Mouse (Mus musculus): ENCODE measurements around the gene Zfp148.

The Zfp148 gene

GRCm38 (mm10) chr16:33379944-33380881, at the start of gene Zfp148:
Zfp148 (plus strand) TSS chr16:33380836.
- peak; percentile 81 to 87 for DNase-seq (ENCODE audit: low spot score in 2 of 2)

DNA sequence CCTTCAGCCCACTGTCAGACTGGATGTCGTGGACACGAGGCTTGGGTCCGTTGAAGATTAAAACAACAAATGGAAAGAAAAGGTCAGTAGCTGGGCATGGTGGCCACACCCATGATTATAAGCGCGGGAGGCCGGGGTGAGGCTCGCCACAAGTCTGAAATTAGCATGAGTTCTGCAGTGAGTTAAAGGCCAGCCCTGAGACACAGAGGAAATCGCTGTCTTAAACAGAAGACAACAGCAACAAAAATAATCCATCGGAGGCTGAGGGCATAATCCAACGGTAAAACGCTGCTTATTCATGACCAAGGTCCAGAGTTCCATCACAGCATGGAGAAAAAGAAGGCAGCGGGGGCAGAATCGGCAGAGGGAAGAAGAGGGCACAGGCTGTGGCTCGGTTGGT, 47.6 kb upstream of the Zfp148 start:
- no peak for DNase-seq (ENCODE audit: low spot score in 2 of 2)

DNA sequence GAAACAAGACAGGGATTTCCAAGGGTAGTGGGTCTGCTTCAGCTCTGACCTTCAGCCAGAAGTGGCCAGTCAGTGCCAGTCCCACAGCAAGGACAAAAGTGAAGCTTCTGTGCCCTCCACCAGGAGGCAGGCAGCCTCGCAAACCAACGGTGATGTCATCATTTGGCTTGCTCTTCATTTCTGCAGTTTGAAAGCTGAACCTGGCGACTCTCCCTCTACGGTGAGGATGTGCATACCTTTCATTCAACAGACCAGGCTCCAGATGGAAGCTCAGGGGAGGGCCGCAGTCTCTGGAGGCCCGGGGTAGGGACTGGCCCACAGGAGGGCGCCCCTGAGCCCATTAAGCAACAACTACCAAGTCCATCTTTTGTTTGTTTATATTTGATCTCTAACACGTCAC, 43.5 kb upstream of the Zfp148 start:
- DNase-seq (ENCODE audit: low spot score in 2 of 2), result peak; percentile 12 to 29

DNA sequence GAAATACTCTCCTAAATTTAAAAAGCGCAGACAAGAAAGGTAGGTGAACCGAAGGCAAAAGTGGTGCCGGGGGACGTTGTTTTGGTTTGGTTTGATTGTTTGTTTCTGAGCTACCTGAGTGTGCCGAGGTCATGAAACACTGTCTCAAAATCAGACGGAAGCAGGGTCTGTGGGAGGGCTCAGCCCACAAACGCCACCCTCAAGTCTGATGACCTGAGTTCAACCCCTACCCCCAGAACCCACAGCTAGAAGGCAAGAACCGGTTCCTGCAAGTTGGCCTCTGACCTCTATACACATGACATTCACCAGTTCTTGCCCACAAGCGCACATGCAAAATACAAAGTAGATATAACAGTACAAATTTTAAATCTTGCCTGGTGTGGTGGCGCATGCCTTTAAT, 43.0 kb upstream of the Zfp148 start:
- DNase-seq (ENCODE audit: low spot score in 2 of 2), result no peak

DNA sequence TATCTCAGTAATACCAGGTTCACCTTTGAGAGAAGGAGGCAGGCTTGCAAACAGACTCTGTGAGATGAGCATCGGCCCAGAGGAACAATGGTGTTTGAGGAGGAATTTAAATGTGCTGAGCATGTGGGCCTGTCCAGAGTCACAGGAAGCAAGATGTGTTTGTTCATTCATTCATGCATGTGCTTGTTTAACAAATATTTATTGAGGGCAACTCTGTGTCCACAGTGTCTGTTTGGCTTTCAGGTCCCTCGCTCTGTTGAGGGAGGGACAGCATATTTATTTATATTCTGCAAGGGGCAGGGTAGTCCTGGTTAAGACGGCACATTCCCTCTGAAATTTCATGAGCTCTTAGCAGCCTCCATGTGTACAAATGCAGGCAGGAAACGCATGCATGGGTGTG, 42.1 kb upstream of the Zfp148 start:
- DNase-seq (ENCODE audit: low spot score in 2 of 2), result no peak

DNA sequence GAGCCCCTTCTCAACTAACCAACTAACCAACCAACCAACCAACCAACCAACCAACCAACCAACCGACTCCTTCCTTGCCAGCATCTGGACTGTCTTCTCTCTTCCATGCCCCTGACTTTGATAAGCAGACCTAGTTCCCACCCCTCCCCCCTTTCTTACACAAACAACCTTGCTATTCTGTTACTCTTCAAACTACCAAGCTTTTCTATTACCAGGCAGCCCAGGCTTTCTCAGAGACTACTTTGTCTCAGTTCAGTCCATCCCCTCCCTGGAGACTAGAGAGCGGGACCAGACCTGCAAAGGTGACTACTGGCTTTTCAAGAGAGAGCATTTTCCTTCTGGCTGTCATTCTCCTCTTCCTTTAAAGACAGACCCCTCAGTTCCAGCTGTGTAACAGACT, 41.2 kb upstream of the Zfp148 start:
- DNase-seq (ENCODE audit: low spot score in 2 of 2), result no peak

DNA sequence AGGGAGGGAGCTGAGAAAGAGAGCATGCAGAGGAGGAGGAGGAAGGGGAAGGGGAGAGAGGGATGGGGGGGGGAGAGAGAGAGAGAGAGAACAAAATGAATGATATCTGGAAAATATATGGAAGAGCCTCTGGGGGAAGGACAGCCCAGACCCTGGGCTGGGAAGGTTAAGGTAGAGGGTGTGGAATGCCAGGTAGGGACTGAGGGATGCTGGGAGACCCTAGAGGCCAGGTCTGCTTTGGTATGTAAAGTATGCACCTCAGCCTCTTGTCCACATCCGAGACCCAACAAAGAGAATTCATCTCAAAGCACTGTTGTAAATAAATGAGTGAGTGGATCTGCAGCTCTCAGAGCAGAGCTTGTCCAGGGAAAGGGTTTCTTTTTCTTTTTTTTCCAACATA, 38.3 kb upstream of the Zfp148 start:
- DNase-seq (ENCODE audit: low spot score in 2 of 2), result no peak

GRCm38 (mm10) chr16:33343106-33343505, 37.5 kb upstream of the Zfp148 start:
- DNase-seq (ENCODE audit: low spot score in 2 of 2), result no peak

DNA sequence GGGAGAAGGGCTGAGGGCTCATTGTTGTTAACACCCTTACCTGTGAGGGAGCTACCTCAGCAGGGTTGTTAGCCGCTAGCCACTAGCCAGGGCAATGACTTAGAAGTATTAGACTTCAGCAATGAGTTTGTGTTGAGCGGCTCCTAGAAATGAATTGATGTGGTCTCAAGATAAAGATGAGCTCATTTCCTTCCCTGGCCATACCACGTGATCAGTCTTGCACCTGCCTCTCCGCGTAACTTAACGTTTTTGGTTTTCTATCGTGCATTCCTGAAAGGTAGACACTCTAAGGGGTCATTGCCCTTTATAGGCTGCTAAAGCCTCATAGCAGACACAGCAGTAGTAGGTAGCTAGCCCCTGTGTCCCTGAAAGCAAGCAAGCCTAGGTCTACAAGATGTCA, 37.0 kb upstream of the Zfp148 start:
- no peak for DNase-seq (ENCODE audit: low spot score in 2 of 2)

- DNase-seq (ENCODE audit: low spot score in 2 of 2), result no peak
Observed at GRCm38 (mm10) chr16:33344379-33344778, 36.3 kb upstream of the Zfp148 start.

DNA sequence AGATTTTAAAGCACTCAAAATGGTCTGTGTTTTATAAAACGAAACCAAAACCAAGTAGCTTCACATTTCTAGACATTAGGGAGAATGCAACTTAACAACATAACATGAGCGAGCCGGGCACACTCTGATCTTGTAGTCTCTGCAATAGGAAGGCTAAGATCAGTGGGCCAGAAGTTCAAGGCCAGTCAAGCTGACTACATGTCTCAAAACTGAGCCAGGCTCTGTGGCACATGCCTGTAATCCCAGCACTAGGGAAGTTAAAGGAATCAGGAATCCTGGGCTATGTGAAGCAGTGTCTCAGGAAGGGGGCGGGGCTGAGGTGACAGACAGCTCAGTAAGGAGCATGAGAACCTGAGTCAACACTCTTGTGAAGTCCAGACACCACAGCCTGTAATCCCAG, 35.8 kb upstream of the Zfp148 start:
- no peak for DNase-seq (ENCODE audit: low spot score in 2 of 2)

GRCm38 (mm10) chr16:33346376-33346775, 34.3 kb upstream of the Zfp148 start:
- no peak for DNase-seq (ENCODE audit: low spot score in 2 of 2)

- DNase-seq (ENCODE audit: low spot score in 2 of 2), result no peak
Observed at GRCm38 (mm10) chr16:33347134-33347533, 33.5 kb upstream of the Zfp148 start.

GRCm38 (mm10) chr16:33357805-33358204, 22.8 kb upstream of the Zfp148 start:
- DNase-seq (ENCODE audit: low spot score in 2 of 2), result no peak

- no peak for DNase-seq (ENCODE audit: low spot score in 2 of 2)
Observed at GRCm38 (mm10) chr16:33365772-33366171, 14.9 kb upstream of the Zfp148 start.

- DNase-seq (ENCODE audit: low spot score in 2 of 2), result no peak
Observed at GRCm38 (mm10) chr16:33368632-33369031, 12.0 kb upstream of the Zfp148 start.

GRCm38 (mm10) chr16:33370836-33371235, 9.8 kb upstream of the Zfp148 start:
- DNase-seq (ENCODE audit: low spot score in 2 of 2), result no peak

DNA sequence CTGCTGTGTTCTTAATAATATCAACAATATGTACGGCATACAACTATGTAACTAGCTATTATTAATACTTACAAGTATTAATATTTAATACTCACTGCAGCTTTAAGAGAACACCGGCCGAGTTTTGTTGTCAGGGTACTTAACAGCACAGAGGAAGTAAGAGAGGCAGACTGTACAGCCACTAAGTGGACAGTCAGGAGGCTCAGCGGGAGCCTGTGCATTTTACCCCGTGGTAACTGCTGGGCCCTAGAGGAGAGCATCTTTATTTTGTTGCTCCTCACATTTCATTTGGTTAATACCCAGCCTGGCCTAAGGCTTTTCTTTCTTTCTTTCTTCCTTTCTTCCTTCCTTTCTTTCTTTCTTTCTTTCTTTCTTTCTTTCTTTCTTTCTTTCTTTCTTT, 8.0 kb upstream of the Zfp148 start:
- DNase-seq (ENCODE audit: low spot score in 2 of 2), result no peak

DNA sequence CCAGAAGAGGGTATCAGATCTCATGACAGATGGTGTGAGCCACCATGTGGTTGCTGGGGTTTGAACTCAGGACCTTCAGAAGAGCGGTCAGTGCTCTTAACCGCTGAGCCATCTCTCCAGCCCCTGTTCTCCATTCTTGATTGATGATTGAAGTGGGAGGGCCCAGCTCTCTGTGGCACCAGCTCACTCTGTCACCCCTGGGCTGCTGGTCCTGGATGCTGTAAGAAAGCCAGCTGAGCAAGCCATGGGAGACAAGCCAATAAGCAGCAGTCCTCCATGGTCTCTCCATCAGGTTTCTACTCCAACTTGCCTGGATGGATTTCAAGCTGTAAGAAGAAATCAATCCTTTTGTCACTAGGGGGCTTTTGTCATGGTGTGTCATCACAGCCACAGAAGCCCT, 7.3 kb upstream of the Zfp148 start:
- DNase-seq (ENCODE audit: low spot score in 2 of 2), result no peak

GRCm38 (mm10) chr16:33376266-33376665, 4.4 kb upstream of the Zfp148 start:
- DNase-seq (ENCODE audit: low spot score in 2 of 2), result no peak

DNA sequence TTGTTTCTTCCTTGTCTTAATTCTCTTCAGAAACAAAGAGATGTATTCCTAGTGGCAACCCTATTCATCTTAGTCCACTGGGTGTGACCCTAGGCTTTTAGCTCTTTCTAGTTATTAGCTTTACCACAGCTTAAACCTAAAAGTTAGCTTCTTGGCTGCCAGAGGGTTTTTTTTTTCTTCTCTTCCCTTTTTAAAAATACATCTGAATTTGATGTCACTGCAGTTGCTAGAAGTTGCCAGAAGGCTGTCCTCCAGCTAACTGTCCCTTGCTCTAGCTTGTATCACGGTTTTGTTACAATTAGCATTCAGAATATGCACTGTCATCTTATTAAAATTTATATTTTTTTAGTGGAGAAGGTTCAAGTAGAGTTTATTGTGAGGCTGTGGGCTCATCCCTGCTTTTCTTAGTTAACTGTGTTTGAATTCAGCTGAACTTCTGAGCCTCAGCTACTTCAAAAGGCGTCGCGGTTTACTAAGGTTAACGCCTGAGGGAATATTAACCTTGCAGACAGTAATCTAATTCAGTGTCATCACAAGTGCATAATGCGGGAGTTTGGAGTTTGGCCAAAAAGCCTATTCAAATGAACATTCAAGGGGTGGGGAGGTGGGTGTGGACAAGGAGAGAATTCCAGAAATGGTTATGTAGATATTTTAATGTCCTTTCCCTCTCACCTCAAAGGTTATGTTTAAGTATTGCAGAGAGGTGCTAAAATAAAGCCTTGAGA, 1.3 kb upstream of the Zfp148 start:
- DNase-seq (ENCODE audit: low spot score in 2 of 2), result no peak

DNA sequence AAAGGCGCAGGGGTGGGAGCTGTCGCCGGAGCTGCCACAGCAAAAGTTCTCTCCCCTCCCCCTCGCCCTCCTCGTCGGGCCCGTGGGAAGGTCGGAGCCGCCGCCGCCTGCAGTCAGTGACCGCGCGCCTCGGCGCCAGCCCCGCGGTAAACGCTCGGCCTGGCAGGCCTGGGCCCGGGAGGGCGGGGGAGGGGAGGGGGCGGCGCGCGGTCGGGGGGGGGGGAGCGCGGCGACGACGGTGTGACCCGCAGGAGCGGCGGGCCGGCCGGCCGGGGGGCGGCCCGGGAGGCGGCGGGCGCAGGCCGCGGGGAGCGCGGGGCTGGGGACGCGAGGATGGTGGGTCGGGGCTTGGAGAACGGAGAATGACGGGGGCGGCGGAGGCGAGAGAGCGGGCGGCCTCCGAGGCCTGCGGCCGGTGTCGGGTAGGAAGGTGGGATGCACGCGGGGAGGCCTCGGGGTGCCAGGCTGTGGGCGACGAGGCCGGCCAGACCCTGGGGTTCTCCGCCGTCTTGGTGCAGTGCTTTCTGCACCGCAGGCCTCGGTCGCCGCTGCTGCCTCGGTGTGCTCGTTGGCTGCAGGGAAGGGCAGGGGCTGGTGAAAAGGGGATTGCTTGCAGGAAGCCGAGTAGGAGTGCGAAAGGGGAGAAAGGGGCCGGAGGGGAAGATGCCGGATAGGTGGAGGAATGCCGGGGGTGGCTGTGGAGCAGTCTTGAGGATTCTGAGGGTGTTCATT, 412 bp downstream of the Zfp148 start:
- peak; percentile 21 to 35 for DNase-seq (ENCODE audit: low spot score in 2 of 2)
